Mouse (Mus musculus): Measurements from ENCODE around the gene Myo3a. TPM values are rescaled to one million over a fixed set of nuclear protein-coding genes. Genes with fewer than 3 reads are reported as not detected.

The Myo3a gene
- polyA plus RNA-seq, 2 experiments = 0.01 TPM; not detected in 1

- H3K4me1 ChIP-seq (ENCODE audit: control insufficient read depth, insufficient read depth, low read length) = peaks cover 5% of the 10 kb centered on the region; the same call in 1 of the 2 replicates
- 0 out of 2 replicates have a peak overlapping the region, but pooled peaks have one; percentile 28 for H3K27ac ChIP-seq (replicated peaks; ENCODE audit: low read depth, low read length)
- H3K9me3 ChIP-seq (ENCODE audit: control insufficient read depth, low read length) = no peaks in the 10 kb centered on the region
- no peak for TF ChIP-seq POLR2A (IDR thresholded peaks at IDR 0.05; ENCODE audit: borderline replicate concordance, extremely low read depth, insufficient read depth, insufficient read length)
- no peaks in the 10 kb centered on the region for H3K36me3 ChIP-seq (ENCODE audit: control insufficient read depth, insufficient read depth, low read length)
- H3K4me2 ChIP-seq (replicated peaks; ENCODE audit: low read depth, low read length, severe bottlenecking) = no peak overlapping the region
- WGBS = 22% methylated on average over 1 of the region's 1 CpGs
- H3K4me3 ChIP-seq (replicated peaks; ENCODE audit: low read length) = no peak overlapping the region
- DNase-seq (ENCODE audit: low spot score) = peak; percentile 65
- ATAC-seq (ENCODE audit: low FRiP score, low read depth) = peak; percentile 57; the same call in 1 of the 2 replicates
- no peak overlapping the region for H3K9ac ChIP-seq (ENCODE audit: low read depth, low read length, severe bottlenecking)
- no peaks in the 10 kb centered on the region for H3K27me3 ChIP-seq (ENCODE audit: control insufficient read depth, insufficient read depth, low read length)
These were observed 421.1 kb downstream of the Myo3a start for GRCm38 (mm10) chr2:22648394-22648793.

GRCm38 (mm10) chr2:22651826-22652225, 424.5 kb downstream of the Myo3a start:
- H3K27me3 ChIP-seq (ENCODE audit: control insufficient read depth, insufficient read depth, low read length) = no peaks in the 10 kb centered on the region
- H3K4me1 ChIP-seq (ENCODE audit: control insufficient read depth, insufficient read depth, low read length) = peaks cover 5% of the 10 kb centered on the region; the same call in 1 of the 2 replicates
- no peaks in the 10 kb centered on the region for H3K36me3 ChIP-seq (ENCODE audit: control insufficient read depth, insufficient read depth, low read length)
- no peak overlapping the region for H3K27ac ChIP-seq (replicated peaks; ENCODE audit: low read depth, low read length)
- TF ChIP-seq POLR2A (IDR thresholded peaks at IDR 0.05; ENCODE audit: borderline replicate concordance, extremely low read depth, insufficient read depth, insufficient read length) = no peak
- H3K4me2 ChIP-seq (replicated peaks; ENCODE audit: low read depth, low read length, severe bottlenecking) = no peak overlapping the region
- H3K4me3 ChIP-seq (replicated peaks; ENCODE audit: low read length) = no peak overlapping the region
- DNase-seq (ENCODE audit: low spot score) (no peak), ATAC-seq (ENCODE audit: low FRiP score, low read depth) (no peak)
- no peak overlapping the region for H3K9ac ChIP-seq (ENCODE audit: low read depth, low read length, severe bottlenecking)
- 82% methylated on average over 4 of the region's 4 CpGs for WGBS
- no peaks in the 10 kb centered on the region for H3K9me3 ChIP-seq (ENCODE audit: control insufficient read depth, low read length)

GRCm38 (mm10) chr2:22663731-22664130, 436.4 kb downstream of the Myo3a start:
- H3K27ac ChIP-seq (replicated peaks; ENCODE audit: low read depth, low read length) = no peak overlapping the region
- H3K36me3 ChIP-seq (ENCODE audit: control insufficient read depth, insufficient read depth, low read length) = no peaks in the 10 kb centered on the region
- no peak overlapping the region for H3K9ac ChIP-seq (ENCODE audit: low read depth, low read length, severe bottlenecking)
- 78% methylated on average over 1 of the region's 1 CpGs for WGBS
- no peaks in the 10 kb centered on the region for H3K9me3 ChIP-seq (ENCODE audit: control insufficient read depth, low read length)
- TF ChIP-seq POLR2A (IDR thresholded peaks at IDR 0.05; ENCODE audit: borderline replicate concordance, extremely low read depth, insufficient read depth, insufficient read length) = no peak
- H3K27me3 ChIP-seq (ENCODE audit: control insufficient read depth, insufficient read depth, low read length) = no peaks in the 10 kb centered on the region
- no peak overlapping the region for H3K4me3 ChIP-seq (replicated peaks; ENCODE audit: low read length)
- no peak for DNase-seq (ENCODE audit: low spot score)
- no peak overlapping the region for H3K4me2 ChIP-seq (replicated peaks; ENCODE audit: low read depth, low read length, severe bottlenecking)
- no peaks in the 10 kb centered on the region for H3K4me1 ChIP-seq (ENCODE audit: control insufficient read depth, insufficient read depth, low read length)
- no peak for ATAC-seq (ENCODE audit: low FRiP score, low read depth)

Small RNA genes within 50 kb of the gene (microRNA-seq; reads per million reads assigned to microRNA genes)
- gene Gm23636 = not detected
- not detected for gene Mir3967
